Mouse (Mus musculus): ENCODE data around the gene Fyco1.
"Not testable (repeated sequence)": the region's sequence is repeated elsewhere in the genome, so short reads cannot be mapped to it uniquely, and the experiment has no call there.

Fyco1 gene

DNA sequence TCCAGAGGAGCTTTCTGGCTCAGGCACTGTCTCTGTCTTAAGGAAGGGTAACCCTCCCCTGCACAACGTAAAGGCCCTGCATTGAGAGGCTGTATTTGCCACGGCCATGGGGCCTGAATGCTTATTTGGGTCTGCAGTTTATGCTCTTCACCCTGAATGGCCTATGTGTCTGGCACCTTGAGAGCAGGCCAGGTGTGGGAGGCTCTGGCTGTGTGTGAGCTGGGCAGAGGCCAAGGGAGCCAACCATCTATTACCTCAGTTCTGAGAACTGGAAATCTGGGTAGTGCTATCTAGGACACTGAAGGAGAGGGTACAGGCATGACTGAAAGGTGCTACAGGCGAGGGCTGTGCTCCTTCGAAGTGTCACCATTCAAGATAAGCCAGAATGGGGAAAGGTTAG, 36.9 kb downstream of the Fyco1 start:
- DNase-seq (ENCODE audit: low spot score) = no peak

DNA sequence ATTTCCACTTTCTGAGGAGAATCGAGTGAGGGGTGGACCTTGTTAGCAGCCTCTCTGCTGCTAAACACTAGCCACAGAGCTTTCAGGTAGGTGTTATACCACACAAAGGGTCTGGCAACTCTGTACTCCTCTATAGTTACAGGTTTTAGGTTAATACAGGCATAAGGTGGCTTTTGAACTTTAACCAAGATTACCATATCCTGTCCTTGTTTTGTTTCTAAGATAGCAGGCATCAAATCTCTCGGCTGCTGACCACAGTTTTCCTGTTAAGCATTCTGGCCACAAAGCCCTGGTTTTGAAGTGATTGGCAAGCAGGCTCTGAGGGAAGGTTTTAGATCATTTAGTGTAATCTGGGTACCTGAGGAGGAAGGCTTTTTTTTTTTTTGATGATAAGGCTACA, 37.4 kb downstream of the Fyco1 start:
- no peak for DNase-seq (ENCODE audit: low spot score)

DNA sequence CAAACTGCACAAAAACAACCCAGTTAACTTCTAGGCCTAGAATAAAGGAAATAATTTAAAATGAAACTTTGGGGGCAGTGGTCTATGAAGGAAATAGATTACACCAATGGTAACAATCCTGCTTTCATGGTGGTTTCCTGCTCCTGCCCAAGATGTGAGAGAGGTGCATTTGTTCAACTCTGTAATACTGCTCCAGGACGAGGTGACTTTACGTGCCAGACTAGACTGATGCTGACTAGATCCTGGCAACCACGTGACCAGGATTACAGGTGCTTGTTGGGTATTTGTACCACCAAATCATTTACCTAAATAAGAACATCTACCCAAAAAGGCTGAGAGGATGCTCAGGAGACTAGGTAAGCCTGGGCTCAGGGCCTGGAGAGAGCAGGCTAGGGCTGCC, 39.9 kb downstream of the Fyco1 start:
- no peak for DNase-seq (ENCODE audit: low spot score)

DNA sequence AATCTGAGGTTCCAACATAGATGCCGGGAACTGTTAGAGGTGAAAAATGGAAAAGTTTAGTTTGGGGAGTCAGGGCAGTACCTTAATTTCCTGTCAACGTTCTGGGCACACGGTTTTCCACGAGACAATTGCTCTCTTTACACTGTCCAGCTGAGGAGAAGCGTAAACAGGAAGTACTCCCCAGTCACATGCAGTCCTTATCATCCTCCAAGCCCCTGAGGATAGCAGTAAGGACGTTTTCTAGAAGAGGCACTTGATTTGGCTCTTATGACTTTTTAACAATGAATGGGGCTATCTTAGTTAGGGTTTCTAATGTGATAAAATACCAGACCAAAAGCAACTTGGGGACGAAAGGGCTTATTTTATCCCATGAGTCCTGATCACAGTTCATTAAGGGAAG, 43.1 kb downstream of the Fyco1 start:
- DNase-seq (ENCODE audit: low spot score) = no peak

DNA sequence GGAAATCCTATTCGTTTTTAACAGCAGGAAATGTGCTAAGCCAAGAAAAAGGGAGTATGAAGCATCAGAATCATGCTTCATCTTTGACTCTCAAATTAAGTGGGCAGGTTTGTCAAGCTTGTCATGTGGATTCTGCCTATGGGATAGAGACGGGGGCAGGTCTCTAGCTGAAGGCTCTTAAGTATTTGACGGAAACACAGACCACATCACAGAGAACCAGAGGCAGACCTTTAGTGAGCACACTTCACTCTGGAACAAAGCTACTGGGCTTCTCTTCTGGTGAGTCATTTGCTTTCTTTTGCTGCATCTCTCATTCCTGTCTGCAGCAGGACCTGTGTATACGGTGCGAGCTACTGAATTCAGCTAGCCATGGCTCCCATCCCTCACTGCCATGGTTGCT, 45.4 kb downstream of the Fyco1 start, which contains the start of gene Cxcr6:
TSS of gene Cxcr6 (plus strand) at position 209 of the 400 bp plus-strand sequence.
- no peak for DNase-seq (ENCODE audit: low spot score)

DNA sequence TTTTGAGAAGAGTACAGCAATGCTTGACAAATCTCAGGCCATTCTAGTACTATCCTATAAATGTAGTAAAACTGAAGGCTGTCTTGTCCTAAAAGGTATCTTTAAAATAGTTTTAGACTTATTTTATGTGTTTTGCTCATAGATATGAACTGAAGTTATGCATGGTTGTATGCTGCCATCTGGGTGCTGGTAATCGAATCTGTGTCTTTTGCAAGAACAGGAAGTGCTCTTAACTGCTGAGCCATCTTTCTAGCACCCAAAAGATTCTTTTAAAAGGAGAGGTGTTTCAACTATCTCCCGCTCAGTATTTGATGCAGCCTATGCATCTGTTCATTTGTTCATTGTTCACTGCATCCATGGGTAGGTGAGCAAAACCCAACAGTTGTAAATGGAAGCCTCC, 46.5 kb downstream of the Fyco1 start:
- no peak for DNase-seq (ENCODE audit: low spot score)

DNA sequence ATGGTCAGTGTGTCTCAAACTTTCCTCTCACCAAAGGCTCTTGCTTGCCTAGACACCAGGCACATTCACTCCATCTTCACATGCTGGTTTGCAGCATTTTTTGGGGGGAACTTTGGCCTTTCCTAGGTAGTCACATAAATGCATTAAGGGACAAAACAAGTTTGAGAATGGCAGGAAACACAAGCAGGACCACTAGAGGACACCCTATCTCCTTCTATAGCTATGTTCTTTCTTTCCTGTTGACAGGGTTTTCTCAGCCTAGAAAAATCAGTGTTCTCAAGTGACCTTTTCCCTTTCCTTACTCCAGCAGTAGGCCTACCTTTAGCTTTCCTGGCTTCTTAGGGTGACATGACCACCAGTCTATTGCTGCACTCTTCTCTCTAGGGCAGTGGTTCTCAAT, 48.8 kb downstream of the Fyco1 start:
- no peak for DNase-seq (ENCODE audit: low spot score)

DNA sequence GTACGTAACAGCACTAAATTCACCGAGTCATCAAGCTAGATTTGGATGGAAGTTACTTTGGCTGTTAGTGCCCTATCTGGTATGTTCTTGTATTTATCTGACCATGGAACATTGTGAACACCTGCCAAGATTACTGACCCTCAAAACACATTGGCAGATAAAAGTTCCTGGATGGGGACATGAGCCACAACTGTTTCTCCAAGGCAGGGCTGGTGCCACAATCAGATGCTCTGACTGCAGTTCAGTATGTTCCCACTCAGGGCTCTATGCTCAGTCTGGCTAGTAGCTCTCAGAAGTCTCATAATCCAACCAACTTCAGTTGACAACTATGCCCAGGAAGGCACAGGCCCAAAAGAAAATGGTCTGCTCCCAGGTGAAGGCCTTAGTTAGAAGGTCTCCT, 49.3 kb downstream of the Fyco1 start:
- no peak for DNase-seq (ENCODE audit: low spot score)

DNA sequence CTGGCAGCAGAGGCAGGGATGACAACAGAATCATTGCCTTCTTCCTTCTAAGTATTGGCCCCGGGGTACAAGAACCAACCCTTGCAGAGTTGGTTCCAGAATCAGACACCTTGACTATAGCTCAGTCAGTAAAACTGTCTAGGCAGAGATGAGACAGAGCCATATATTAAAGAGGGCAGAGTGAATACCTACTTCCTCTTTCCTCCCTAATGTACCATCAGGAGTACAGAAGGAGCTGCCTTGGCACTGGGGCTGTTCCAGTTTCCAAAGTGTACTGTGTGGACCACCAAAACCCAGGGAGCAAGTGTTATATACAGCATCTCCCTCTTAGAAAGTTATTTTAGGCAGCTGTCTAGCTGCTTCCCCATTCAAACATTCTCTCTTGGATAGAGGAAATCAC, 50.2 kb downstream of the Fyco1 start:
- DNase-seq (ENCODE audit: low spot score) = no peak

DNA sequence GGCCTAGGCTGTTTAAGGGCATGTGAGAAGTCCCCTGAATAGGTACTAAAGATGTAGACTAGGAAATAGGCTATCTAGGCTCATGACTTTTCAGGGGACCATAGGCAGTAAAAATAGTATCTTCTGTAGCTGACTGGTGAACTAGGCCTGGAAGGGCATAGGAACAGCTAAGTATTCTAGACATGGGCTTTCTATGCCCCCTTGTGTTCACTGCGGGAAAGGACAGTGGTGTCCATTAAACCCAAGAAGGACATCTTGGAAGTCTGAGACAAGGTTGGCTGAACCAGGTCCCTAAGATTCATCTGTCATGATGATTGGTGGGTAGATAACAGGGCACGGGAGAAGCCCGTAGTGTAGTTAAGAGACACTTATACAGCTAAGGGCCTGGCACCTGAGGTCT, 55.5 kb downstream of the Fyco1 start:
- DNase-seq (ENCODE audit: low spot score) = peak; percentile 72

DNA sequence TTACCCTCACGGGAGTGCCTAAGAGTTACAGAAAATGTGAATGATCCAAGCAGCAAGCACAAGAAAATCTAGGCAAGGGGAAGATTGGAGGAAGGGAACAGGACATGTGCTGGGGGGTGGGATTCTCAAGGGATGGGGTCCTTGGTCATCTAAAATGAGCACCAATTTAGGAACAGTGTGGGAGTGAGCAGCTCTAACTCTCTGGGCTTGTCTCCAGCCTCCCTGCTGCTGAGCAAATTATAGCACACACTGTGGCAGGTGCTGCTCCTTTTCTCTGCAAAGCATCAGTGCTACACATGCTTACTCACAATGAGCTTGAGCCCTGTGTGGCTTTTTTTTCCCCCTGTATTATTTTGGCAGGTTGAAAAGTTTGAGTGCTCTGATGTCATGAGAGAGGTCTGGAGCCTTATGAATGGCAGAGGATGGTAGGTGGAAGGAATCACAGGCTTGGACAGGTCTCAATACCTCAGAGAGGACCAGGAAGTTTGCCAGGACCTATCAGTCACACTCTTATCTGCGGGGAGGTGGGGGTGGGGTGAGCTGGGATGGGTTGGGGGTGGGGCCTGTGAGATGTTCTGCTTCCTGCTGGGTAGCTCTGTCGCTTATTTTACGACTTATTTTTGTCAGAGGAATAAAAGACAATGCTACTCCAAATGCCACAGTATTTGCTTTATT, 62.7 kb downstream of the Fyco1 start:
- no peak for DNase-seq (ENCODE audit: low spot score)

DNA sequence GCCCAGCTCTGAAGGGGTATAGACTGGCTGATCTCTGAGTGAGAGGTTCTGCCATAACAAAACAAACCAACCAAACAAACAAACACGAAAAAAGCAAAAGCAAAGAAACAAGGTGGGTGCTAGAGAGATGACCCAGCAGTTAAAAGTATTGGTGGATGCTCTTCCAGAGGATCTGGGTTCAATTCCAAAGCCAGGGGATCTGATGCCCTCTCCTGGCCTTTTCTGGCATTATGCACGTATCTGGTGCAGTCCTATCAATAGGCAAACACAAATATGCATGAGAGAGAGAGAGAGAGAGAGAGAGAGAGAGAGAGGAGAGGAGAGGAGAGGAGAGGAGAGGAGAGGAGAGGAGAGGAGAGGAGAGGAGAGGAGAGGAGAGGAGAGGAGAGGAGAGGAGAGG, 78.4 kb downstream of the Fyco1 start:
- peak; percentile 6 for DNase-seq (ENCODE audit: low spot score)

DNA sequence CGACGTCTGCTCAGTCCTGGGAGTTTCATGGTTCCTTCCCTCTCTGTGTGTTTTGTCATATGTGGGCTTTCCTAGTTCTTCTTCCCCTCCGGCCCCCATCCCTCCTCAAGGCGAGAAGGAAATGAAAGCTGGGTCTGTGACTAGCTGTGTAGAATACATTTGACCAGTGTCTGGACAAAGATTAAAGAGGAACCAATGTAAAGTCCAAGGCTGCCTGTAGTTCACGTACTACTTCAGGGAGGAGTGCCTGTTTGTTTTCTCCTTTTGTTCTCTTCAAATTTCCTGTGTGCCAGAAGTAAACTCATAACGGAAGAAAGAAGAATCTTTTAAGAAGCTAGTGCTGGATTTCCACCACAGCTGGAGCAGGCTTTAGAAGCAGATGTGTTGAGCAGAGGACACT, 82.2 kb downstream of the Fyco1 start:
- DNase-seq (ENCODE audit: low spot score) = no peak

DNA sequence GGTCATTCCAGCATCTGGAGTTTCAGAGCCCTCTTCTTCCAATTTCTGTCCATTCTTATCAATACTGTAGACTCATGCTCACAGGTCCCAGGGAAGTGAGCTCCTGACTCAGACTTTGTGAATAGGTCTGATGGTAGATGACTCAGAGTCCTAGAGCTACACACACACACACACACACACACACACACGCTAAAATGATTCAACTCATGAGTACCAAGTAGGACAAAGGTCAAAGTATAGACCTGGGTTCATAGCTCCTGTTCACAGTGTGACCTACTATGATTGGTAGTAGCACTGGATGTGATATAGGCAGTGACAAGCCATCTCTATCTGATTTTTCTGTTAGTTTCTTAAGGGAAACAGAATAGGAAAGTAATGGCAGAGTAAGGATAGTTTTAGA, 83.3 kb downstream of the Fyco1 start:
- DNase-seq (ENCODE audit: low spot score) = no peak

DNA sequence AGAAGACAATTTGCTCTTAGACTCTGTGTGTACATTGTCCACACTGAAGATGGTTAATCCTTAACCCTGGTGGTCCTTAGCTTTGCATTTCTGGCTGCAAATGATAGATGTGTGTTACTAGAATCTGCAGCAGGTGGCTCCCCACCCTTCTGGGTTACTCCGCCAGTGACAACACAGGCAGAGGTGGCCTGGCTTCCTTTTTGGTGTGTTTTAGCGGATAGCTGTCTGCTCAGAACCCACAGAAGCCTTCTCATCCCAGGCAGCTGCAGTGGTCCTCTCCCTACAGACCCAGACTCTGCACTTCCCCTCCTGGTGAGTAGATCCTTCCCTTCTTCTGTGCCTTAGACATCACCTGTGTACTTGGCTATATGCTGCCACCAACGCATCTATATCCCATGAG, 84.7 kb downstream of the Fyco1 start:
- DNase-seq (ENCODE audit: low spot score) = no peak

DNA sequence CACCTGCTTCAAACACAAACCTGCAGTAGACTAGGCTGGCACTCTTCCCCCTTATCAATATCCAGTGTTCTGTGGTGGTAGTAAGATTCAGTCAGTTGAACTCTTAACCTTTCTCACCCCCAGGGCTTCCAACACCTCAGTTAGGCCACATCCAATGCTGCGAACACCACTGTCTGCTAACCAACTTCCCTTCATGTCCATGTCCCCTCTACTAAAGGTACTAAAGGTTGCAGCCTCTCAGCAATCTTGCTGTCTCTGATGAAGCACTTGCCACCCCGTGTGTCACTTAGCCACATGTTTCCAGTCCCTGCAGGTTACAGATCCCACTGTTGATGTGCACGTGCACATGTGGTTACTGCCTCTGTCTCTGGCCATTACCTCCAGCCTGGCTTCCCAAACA, 87.9 kb downstream of the Fyco1 start:
- DNase-seq (ENCODE audit: low spot score) = no peak

DNA sequence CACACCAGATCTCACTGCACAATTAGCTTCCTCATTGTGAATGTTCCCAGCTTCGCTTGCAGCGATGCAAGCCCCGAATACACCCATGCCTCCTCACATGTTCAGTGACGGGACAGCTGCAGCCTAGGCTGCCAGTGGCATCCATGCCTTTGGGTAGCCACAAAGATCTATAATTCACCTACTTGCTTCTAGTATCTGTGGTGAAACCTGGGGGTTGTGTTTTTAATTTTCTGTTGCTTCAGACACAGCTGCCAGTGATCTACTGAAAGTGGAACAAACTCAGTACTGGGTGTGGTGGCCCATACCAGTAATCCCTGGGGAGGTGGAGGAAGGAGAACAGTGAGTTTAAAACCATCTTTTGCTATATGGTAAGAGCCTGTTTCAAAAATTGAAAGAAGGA, 88.8 kb downstream of the Fyco1 start:
- no peak for DNase-seq (ENCODE audit: low spot score)

DNA sequence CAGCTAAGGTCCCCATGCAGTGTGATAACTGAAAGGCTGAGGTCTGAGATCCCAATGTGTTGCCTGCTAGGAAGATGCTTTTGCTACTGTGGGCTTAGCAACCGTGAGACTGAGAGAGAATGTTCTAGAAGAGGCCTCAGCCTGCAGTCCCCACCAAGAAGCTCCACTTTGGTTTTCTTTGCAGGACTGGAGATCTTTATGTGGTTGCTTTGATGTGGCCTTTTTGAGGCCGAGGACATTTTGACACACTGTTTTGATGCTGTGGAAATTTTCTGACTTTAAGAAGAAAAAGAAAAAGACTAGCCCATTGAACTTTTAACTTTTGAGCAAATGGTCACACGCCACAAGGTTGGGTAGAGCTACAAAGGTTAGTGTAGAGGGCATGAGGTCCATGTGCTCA, 90.9 kb downstream of the Fyco1 start:
- no peak for DNase-seq (ENCODE audit: low spot score)

DNA sequence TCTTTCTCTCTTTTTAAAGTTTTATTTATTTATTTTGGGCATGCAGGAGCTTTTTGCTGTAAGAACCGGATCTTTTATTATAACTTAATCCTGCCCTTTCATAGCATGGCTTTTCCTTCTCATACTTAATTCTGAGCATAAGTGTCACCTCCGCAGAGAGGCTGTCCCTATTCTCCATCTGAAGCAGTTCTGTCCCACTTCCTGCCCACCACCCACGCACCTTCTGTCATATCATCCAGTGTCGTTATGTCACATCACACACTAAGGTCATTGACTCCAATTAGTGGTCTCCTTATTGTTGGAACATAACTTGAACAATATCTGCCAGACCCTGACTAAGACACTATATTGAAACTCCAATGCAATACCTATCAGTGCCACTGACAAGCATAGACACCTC, 93.1 kb downstream of the Fyco1 start:
- no peak for DNase-seq (ENCODE audit: low spot score)

DNA sequence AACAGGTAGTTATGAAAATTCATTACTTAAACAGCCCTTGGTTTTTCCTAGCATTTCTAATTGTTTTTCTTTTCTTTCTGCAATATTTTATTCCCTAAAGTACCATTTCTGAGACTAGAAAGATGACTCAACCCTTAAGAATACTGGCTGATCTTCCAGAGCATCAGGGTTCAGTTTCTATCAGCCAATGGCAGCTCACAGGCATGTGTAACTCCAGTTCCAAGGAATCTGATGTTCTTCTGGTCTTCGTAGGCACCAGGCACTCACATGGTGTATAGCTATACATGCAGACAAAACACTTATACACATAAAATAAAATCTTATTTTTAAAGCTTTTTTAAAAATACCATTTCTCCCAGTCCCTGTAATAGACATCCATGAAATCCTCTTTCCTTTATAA, 93.5 kb downstream of the Fyco1 start:
- no peak for DNase-seq (ENCODE audit: low spot score)

DNA sequence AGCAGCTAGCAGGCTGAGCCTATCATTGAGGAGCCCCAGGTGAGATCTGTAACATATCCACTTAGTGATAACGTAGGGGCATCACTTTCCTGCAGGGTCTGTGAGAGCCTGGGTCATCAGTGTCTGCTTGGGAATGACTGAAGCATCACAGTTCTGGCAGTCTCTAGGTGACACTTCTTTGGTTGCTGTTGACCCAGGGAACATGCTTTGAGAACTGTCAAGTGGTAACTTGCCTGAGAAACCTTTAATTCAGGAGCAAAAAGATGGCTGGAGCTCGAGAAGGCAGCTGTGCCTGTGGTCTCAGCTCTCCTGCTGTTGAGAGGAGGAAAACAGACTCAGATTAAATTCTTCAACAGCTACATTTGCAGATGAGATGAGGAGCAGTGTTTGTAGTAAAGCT, 94.4 kb downstream of the Fyco1 start:
- DNase-seq (ENCODE audit: low spot score) = no peak

DNA sequence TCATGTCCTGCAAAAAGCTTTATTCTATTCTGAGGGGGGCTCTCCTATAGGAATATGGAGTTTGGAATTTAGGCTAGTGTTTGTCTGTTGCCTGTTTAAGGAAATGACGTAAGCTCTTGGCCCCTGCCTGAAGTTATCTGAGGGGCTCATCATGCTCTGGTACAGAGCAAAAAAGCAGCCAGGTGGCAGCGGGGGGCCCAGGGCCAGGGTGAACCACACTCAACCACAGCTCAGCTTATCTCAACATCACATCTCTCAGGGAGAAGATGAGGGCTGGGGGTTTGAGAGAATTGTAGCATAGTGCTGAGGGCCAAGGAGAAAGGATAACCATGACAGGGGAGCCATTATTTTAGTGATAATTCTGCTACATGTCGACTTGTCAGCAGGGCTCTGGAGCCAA, 94.9 kb downstream of the Fyco1 start:
- no peak for DNase-seq (ENCODE audit: low spot score)

DNA sequence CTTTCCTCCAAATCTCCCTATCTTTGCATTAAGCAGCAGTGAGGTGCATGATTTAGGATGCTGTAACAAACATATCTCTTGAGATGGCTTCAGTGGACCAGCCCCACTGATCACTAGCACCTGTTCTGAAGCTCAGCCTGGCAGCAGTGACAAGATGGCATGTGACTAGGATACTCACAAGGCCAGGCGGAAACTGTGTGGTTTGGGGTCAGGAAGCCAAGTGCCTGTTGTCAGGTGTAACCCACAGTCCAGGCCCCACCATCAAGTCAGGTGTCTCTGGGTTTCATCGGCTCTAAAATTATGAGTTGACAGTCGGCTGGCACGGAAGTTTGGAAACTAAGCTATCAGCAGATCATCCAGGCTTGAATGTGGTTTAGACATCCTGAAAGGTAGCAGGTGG, 97.4 kb downstream of the Fyco1 start:
- no peak for DNase-seq (ENCODE audit: low spot score)

DNA sequence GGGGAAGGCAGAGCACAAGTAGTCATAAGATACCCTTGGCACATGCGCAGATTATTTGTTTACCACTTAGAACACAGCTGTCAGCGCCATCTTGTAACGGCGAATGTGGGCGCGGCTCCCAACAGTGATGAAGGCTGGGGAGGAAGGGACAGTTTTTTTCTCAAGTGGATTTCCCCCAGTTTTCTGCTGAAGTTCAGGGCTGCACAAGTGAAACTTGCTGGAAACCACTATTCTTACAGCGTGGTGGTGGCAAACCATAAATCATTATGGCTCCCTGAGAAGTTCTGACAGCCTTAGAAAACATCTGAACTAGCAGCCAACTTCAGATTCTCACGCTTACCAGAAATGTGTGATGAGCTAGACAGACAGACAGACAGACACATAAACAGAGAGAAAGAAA, 102.0 kb downstream of the Fyco1 start:
- not testable (repeated sequence) for DNase-seq (ENCODE audit: low spot score)

DNA sequence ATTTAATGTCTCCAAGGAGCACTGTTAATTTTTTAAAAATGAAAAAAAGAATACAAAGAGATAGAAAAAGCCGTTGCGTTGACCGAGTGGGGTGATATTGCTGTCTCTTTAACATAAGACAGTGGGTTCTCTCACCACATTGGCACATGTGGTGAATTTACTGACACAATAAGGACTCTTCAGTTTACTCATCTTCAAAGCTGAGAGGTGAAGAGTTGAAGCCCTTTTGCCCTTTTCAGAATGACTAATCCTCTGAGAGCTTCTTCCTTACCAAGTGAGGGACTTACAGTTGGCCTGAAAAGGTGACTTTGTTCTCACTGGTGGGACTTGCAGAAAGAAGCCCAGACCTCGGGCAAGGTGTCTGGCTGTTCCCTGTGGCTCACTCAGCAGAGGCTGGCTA, 110.9 kb downstream of the Fyco1 start:
- DNase-seq (ENCODE audit: low spot score) = no peak

Measured in retina, embryonic 14.5 days (tissue).